Mouse (Mus musculus) left cerebral cortex, adult 18-20 months (tissue): ENCODE results near the gene Popdc3. TPM values are rescaled to one million over a fixed set of nuclear protein-coding genes. Genes with fewer than 3 reads are reported as not detected.
A peak's percentile ranks its signal among the peaks of the same experiment; 100 is the strongest.
"Not testable (repeated sequence)": the region's sequence is repeated elsewhere in the genome, so short reads cannot be mapped to it uniquely, and the experiment has no call there.

Source experiments
- DNase-seq, 2 experiments: peaks; one replicate each; pipeline ENCODE4 v3.0.0; 2021 to 2022; ENCODE audit warnings: low spot score in 2 of 2, mixed read lengths in 1 of 2
- total RNA-seq, 2 experiments: library from RNA; stranded (reverse); gene quantifications; 2 replicates each; pipeline ENCODE4 v1.2.3; 2021

The Popdc3 gene
- total RNA-seq, 2 experiments from 2014 or later = 0.89 to 1.2 TPM

- no peak for DNase-seq
Observed at GRCm38 (mm10) chr10:45303315-45304036, 125.6 kb downstream of the Popdc3 start.

- DNase-seq = no peak
Observed at GRCm38 (mm10) chr10:45305173-45305572, 127.3 kb downstream of the Popdc3 start.

GRCm38 (mm10) chr10:45311129-45311528 is 133.2 kb downstream of the Popdc3 start:
- no peak for DNase-seq

GRCm38 (mm10) chr10:45311624-45312023 is 133.7 kb downstream of the Popdc3 start:
- no peak for DNase-seq

GRCm38 (mm10) chr10:45314865-45315264 is 137.0 kb downstream of the Popdc3 start:
- DNase-seq = peak in 1 of 2 experiments; percentile 3

- DNase-seq = no peak
Observed at GRCm38 (mm10) chr10:45318922-45319321, 141.0 kb downstream of the Popdc3 start.

GRCm38 (mm10) chr10:45320296-45320695 is 142.4 kb downstream of the Popdc3 start:
- no peak for DNase-seq

GRCm38 (mm10) chr10:45324159-45324558 is 146.3 kb downstream of the Popdc3 start:
- no peak for DNase-seq

GRCm38 (mm10) chr10:45328196-45329000 is 150.5 kb downstream of the Popdc3 start:
- no peak for DNase-seq

GRCm38 (mm10) chr10:45334925-45335324 is 157.0 kb downstream of the Popdc3 start:
- no peak for DNase-seq

GRCm38 (mm10) chr10:45335434-45336422 is 157.8 kb downstream of the Popdc3 start, which contains the start of gene Bves:
Gene Bves (plus strand): TSS chr10:45335772.
- peak; percentile 6 to 35 for DNase-seq

- DNase-seq = no peak
Observed at GRCm38 (mm10) chr10:45339106-45339505, 161.2 kb downstream of the Popdc3 start.

GRCm38 (mm10) chr10:45344381-45344780 is 166.5 kb downstream of the Popdc3 start:
- DNase-seq = no peak

- no peak for DNase-seq
Observed at GRCm38 (mm10) chr10:45345217-45345616, 167.3 kb downstream of the Popdc3 start.

- DNase-seq = not testable (repeated sequence)
Observed at GRCm38 (mm10) chr10:45348143-45348542, 170.2 kb downstream of the Popdc3 start.

GRCm38 (mm10) chr10:45356091-45356490 is 178.2 kb downstream of the Popdc3 start:
- DNase-seq = no peak

- DNase-seq = no peak
Observed at GRCm38 (mm10) chr10:45363396-45363795, 185.5 kb downstream of the Popdc3 start.

- no peak for DNase-seq
Observed at GRCm38 (mm10) chr10:45366987-45367705, 189.2 kb downstream of the Popdc3 start.
